Mouse (Mus musculus) liver, postnatal 0 days (tissue): ENCODE measurements around the gene H6pd.

Source experiments
- CTCF ChIP-seq: sonication (generic); IDR thresholded peaks from 2 replicates; pipeline ENCODE4 v1.5.1; 2016; ENCODE audit warnings: antibody characterized with exemption, low read depth
- EP300 ChIP-seq: IDR thresholded peaks from 2 replicates; pipeline ENCODE4 v1.6.1; 2016; ENCODE audit warnings: antibody characterized with exemption, low read depth, mild to moderate bottlenecking

GRCm38 (mm10) chr4:150015436-150015835, 6.6 kb upstream of the H6pd start:
- no peak for TF ChIP-seq EP300
- no peak for TF ChIP-seq CTCF
